Mouse (Mus musculus) liver, adult 2 months (tissue): ENCODE measurements at regions not wholly inside any gene's neighbourhood (a gene's known extent, or its start where the extent isn't known, plus 50 kb on each side); places are given as distances from the start of the nearest gene placed in this dataset.

Experiments
- CTCF ChIP-seq: fragments of 200-500 bp; IDR thresholded peaks from 2 replicates; pipeline ENCODE4 v1.5.1; 2011; ENCODE audit warnings: low read depth, low read length, control low read depth
- POLR2A ChIP-seq: fragments of 200-500 bp; IDR thresholded peaks from 2 replicates; pipeline ENCODE4 v1.6.1; 2011; ENCODE audit warnings: low read length, control low read depth; ENCODE audit not compliant: insufficient read depth; ENCODE audit errors: extremely low read depth

DNA sequence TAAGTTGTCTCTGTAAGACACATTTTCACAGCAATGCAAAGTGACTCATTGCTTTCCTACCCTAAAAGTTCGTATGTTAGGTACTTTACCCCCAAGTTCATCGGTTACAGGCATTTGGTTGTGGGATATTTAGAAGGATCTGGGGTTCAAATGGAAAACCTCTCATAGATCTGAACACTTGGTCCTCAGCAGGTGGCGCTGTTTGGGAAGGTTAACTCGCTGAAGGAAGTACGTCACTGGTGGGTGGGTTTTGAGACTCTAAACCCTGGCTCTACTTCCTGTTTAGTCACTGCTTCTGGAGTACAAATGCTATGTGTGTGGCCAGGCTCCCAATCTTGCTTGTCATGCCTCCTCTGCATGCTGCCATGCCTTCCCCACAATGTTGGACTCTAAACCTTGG lies 284.0 kb upstream of the Castor2 start:
- TF ChIP-seq POLR2A (no peak), CTCF (no peak)
